In the genomic region with DNA sequence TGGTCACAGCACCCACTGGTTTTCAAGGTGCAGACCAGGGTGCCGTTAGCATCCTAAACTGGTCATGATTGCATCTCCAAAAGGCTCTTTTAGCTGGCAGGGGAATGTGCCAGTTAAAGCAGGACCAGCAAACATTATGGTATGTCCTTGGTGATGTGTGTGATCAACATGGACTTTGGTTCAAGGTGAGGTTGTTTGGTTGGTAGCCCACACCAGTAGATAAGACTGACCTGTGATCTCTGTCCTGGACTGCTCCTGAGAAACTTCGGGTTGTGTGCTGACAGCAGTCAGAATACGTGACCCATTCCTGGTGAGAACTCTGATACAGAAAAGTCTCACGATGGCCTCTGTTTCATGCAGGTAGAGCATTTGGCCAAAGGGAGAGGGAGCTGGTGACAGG, we compare ENCODE assay signal across 22 mouse cellular contexts. TPM values are rescaled to one million over a fixed set of nuclear protein-coding genes. Genes with fewer than 3 reads are reported as not detected.
A peak's percentile ranks its signal among the peaks of the same experiment; 100 is the strongest.
DNase-seq lines count a peak whose midpoint lies in the region; ATAC-seq and TF ChIP-seq lines count a peak whose summit lies in the region.
"Had no signal": no experiment of that assay in that cellular context is flagged by ENCODE, and none has a peak within 500 bp of the region (broad histone marks: within the 10 kb centered on the region; RNA-seq: fewer than 3 reads in every experiment).

No protein-coding gene starts in this region.

- no peak overlapping the region for H3K27ac ChIP-seq in liver, embryonic 15.5 days (replicated peaks)
- H3K27ac ChIP-seq in liver, embryonic 12.5 days: no peak overlapping the region
- no peak overlapping the region for H3K27ac ChIP-seq in liver, postnatal 0 days (ENCODE audit: low read depth)
- H3K27ac ChIP-seq: embryonic facial prominence, embryonic 13.5 days; embryonic facial prominence, embryonic 15.5 days; forebrain, embryonic 10.5 days; forebrain, embryonic 12.5 days had no signal

- H3K9me3 ChIP-seq in liver, embryonic 15.5 days (replicated peaks): no peaks in the 10 kb centered on the region
- H3K9me3 ChIP-seq in liver, embryonic 12.5 days (replicated peaks): peaks cover 3% of the 10 kb centered on the region; the same call in 1 of the 2 replicates
- peaks cover 4% of the 10 kb centered on the region; the same call in 1 of the 2 replicates for H3K9me3 ChIP-seq in liver, postnatal 0 days (ENCODE audit: low read length)
- H3K9me3 ChIP-seq: embryonic facial prominence, embryonic 15.5 days; forebrain, embryonic 12.5 days had no signal

- TF ChIP-seq EP300 in liver, postnatal 0 days (IDR thresholded peaks at IDR 0.05; ENCODE audit: low read depth): no peak

- H3K9ac ChIP-seq in liver, embryonic 15.5 days: no peak overlapping the region
- H3K9ac ChIP-seq in liver, embryonic 12.5 days: no peak overlapping the region
- H3K9ac ChIP-seq in liver, postnatal 0 days (replicated peaks): no peak overlapping the region
- H3K9ac ChIP-seq: embryonic facial prominence, embryonic 13.5 days; embryonic facial prominence, embryonic 15.5 days; forebrain, embryonic 12.5 days had no signal

- no peaks in the 10 kb centered on the region for H3K4me1 ChIP-seq in liver, embryonic 15.5 days (replicated peaks)
- H3K4me1 ChIP-seq in liver, embryonic 12.5 days: no peaks in the 10 kb centered on the region
- 0 out of 2 replicates have a peak, but pooled peaks cover 3% of the 10 kb centered on the region for H3K4me1 ChIP-seq in liver, postnatal 0 days (ENCODE audit: insufficient read depth)
- H3K4me1 ChIP-seq: embryonic facial prominence, embryonic 13.5 days; embryonic facial prominence, embryonic 15.5 days; forebrain, embryonic 10.5 days; forebrain, embryonic 12.5 days had no signal

- no peak overlapping the region for H3K4me3 ChIP-seq in liver, embryonic 15.5 days (replicated peaks)
- no peak overlapping the region for H3K4me3 ChIP-seq in liver, embryonic 12.5 days
- no peak overlapping the region for H3K4me3 ChIP-seq in liver, postnatal 0 days (ENCODE audit: low read depth, low read length)
- H3K4me3 ChIP-seq: embryonic facial prominence, embryonic 13.5 days; embryonic facial prominence, embryonic 15.5 days; erythroblast, embryonic 14.5 days; forebrain, embryonic 10.5 days; forebrain, embryonic 12.5 days had no signal

- DNase-seq in liver, postnatal 0 days: no peak
- DNase-seq in yolk sac, embryonic 10.5 days (ENCODE audit: low spot score): peak; percentile 77
- no peak for DNase-seq in right cerebral cortex, postnatal 4 days
- DNase-seq: adrenal gland, adult 2 months; adrenal gland, postnatal 10 days; adrenal gland, postnatal 25 days; cerebellum, adult 11 months; cerebellum, adult 18-20 months; cerebellum, adult 8-10 months; cerebellum, adult 9-11 months; cerebellum, postnatal 14 days; cerebellum, postnatal 36 days; embryo, embryonic 11 days had no signal

- 57% methylated on average over 4 of the region's 4 CpGs for WGBS in liver, embryonic 15.5 days (ENCODE audit: insufficient replicate concordance)
- WGBS in liver, embryonic 12.5 days (ENCODE audit: insufficient replicate concordance): 67% methylated on average over 4 of the region's 4 CpGs
- 55% methylated on average over 4 of the region's 4 CpGs for WGBS in liver, postnatal 0 days (ENCODE audit: insufficient replicate concordance)

- ATAC-seq in liver, embryonic 15.5 days (ENCODE audit: insufficient read depth): 0 out of 2 replicates have a peak, but pooled peaks have one; percentile 47
- ATAC-seq in liver, embryonic 12.5 days: no peak
- peak; percentile 68 for ATAC-seq in liver, postnatal 0 days
- ATAC-seq: forebrain, embryonic 14.5 days; forebrain, embryonic 16.5 days had no signal

- no peaks in the 10 kb centered on the region for H3K27me3 ChIP-seq in liver, embryonic 15.5 days
- no peaks in the 10 kb centered on the region for H3K27me3 ChIP-seq in liver, embryonic 12.5 days (replicated peaks)
- no peaks in the 10 kb centered on the region for H3K27me3 ChIP-seq in liver, postnatal 0 days (ENCODE audit: insufficient read depth, low read length)
- H3K27me3 ChIP-seq: embryonic facial prominence, embryonic 13.5 days; embryonic facial prominence, embryonic 15.5 days; forebrain, embryonic 12.5 days had no signal

- no peak for TF ChIP-seq CTCF in liver, postnatal 0 days (IDR thresholded peaks at IDR 0.05; ENCODE audit: low read depth)

- H3K4me2 ChIP-seq in liver, embryonic 15.5 days: no peak overlapping the region
- no peak overlapping the region for H3K4me2 ChIP-seq in liver, embryonic 12.5 days
- H3K4me2 ChIP-seq in liver, postnatal 0 days (ENCODE audit: low read depth, low read length): no peak overlapping the region
- H3K4me2 ChIP-seq: embryonic facial prominence, embryonic 13.5 days; embryonic facial prominence, embryonic 15.5 days; forebrain, embryonic 12.5 days had no signal

- H3K36me3 ChIP-seq in liver, embryonic 15.5 days (replicated peaks): no peaks in the 10 kb centered on the region
- H3K36me3 ChIP-seq in liver, embryonic 12.5 days: no peaks in the 10 kb centered on the region
- H3K36me3 ChIP-seq in liver, postnatal 0 days (replicated peaks; ENCODE audit: insufficient read depth, low read length): no peaks in the 10 kb centered on the region
- H3K36me3 ChIP-seq: embryonic facial prominence, embryonic 13.5 days; embryonic facial prominence, embryonic 15.5 days; forebrain, embryonic 10.5 days; forebrain, embryonic 12.5 days had no signal

RNA-seq across cellular contexts. Expression of a gene that starts 11.8 kb away (rescaled TPM):
- 0.06 and 0.08 TPM in 2 replicates for polyA plus RNA-seq in liver, embryonic 15.5 days (2015; fragmentation: Nextera tagmentation; extraction: Ambion mirVana)
- 0.27 and 0.43 TPM in 2 replicates for polyA plus RNA-seq in liver, embryonic 12.5 days (2016; fragmentation: Nextera tagmentation; extraction: Ambion mirVana)
- not detected in 2 replicates for polyA plus RNA-seq in liver, postnatal 0 days (2015; fragmentation: Nextera tagmentation; extraction: Ambion mirVana)
